Mouse (Mus musculus) forebrain, embryonic 13.5 days (tissue): Measurements from ENCODE around the gene Tekt1. TPM values are rescaled to one million over a fixed set of nuclear protein-coding genes. Genes with fewer than 3 reads are reported as not detected.

Experiments used
- ATAC-seq: fragments of 200-750 bp; cut with Nextera tagmentation; 2 replicates; pipeline ENCODE4 v1.8.0; 2017
- H3K27ac ChIP-seq: fragments of 300-500 bp; sonication (generic); 2 replicates; pipeline ENCODE4 v1.5.1; 2015; ENCODE audit warnings: inconsistent platforms, mild to moderate bottlenecking, moderate library complexity
- H3K27me3 ChIP-seq: fragments of 300-500 bp; sonication (generic); 2 replicates; pipeline ENCODE4 v1.6.1; 2015; ENCODE audit warnings: mild to moderate bottlenecking, inconsistent platforms
- H3K36me3 ChIP-seq: fragments of 300-500 bp; sonication (generic); 2 replicates; pipeline ENCODE4 v1.6.1; 2015; ENCODE audit warnings: mild to moderate bottlenecking, inconsistent platforms; ENCODE audit not compliant: poor library complexity, severe bottlenecking
- H3K4me1 ChIP-seq: fragments of 300-500 bp; sonication (generic); 2 replicates; pipeline ENCODE4 v1.6.1; 2015; ENCODE audit warnings: inconsistent platforms
- H3K4me2 ChIP-seq: fragments of 300-500 bp; sonication (generic); 2 replicates; pipeline ENCODE4 v1.6.1; 2015; ENCODE audit warnings: inconsistent platforms, mild to moderate bottlenecking, moderate library complexity
- H3K4me3 ChIP-seq: fragments of 300-500 bp; sonication (generic); 2 replicates; pipeline ENCODE4 v1.5.1; 2015; ENCODE audit warnings: mild to moderate bottlenecking, inconsistent platforms
- H3K9ac ChIP-seq: fragments of 300-500 bp; sonication (generic); 2 replicates; pipeline ENCODE4 v1.6.1; 2015; ENCODE audit warnings: mild to moderate bottlenecking, inconsistent platforms
- H3K9me3 ChIP-seq: fragments of 300-500 bp; sonication (generic); replicated peaks from 2 replicates; pipeline ENCODE4 v1.6.1; 2016; ENCODE audit warnings: inconsistent platforms
- WGBS: fragments of 180-500 bp; shearing (Covaris S2); methylation state at CpG from one replicate; pipeline ENCODE4 v1.1.7; 2015; 5-methylcytosine and 5-hydroxymethylcytosine counted together
- polyA plus RNA-seq: library from polyadenylated mRNA; unstranded; fragments of >200 nt; fragmentation: Nextera tagmentation; extraction: Ambion mirVana; gene quantifications from 2 replicates; pipeline ENCODE4 v1.2.1, GENCODE M21; 2015

Gene Tekt1
- 6.4 and 9.1 TPM in 2 replicates for polyA plus RNA-seq

DNA sequence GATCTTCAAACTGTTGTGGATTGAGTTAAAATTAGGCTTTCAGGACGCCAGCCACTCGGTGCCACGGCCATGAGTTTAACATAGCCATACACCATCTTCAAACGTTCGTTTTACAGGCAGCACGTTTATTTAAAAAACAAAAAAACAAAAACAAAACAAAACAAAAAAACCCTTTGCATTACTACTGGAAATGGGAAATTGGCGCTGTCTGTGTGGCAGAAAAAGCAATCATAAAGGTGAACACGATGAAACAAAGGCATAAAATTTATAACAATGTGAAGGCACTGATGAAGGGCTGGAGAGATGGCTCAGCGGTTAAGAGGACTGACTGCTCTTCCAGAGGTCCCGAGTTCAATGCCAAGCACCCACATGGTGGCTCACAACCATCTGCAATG lies at the start of gene Tekt1:
Tekt1 (minus strand) TSS at position 96 of the 395 bp plus-strand sequence.
- H3K27me3 ChIP-seq: no peaks in the 10 kb centered on the region
- H3K9ac ChIP-seq: peak within 1 kb of the TSS; percentile 63
- 31% methylated on average over 10 of the region's 10 CpGs for WGBS
- H3K27ac ChIP-seq: no peak within 1 kb of the TSS; the same call in 1 of the 2 replicates
- no peak for ATAC-seq
- H3K9me3 ChIP-seq: no peaks in the 10 kb centered on the region
- peaks cover 11% of the 10 kb centered on the region for H3K4me1 ChIP-seq
- H3K4me2 ChIP-seq: peak within 1 kb of the TSS; percentile 83
- peak within 1 kb of the TSS; percentile 47 for H3K4me3 ChIP-seq
- no peaks in the 10 kb centered on the region for H3K36me3 ChIP-seq

DNA sequence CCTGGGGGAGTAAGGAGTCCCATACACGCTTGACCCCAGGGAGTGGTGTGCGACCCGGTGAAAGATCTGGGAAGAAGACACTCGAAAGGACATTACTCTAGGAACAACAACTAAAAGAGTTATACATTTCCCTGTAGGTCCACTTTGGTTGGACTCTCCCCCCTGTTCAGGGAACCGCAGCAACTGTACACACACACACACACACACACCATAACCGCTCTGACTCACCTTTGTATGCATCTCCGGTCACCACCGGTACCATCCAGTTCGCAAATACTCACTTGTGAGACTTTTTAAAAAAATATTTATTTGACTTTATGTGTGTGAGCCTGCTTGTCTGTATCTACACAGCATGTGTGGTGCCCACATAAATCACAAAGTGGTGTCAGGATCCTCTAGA lies 49.7 kb upstream of the Tekt1 start:
- Histone ChIP-seq H3K27me3 (peaks cover 35% of the 10 kb centered on the region), H3K9ac (peak overlapping the region; percentile 68)
- WGBS: 31% methylated on average over 9 of the region's 9 CpGs

DNA sequence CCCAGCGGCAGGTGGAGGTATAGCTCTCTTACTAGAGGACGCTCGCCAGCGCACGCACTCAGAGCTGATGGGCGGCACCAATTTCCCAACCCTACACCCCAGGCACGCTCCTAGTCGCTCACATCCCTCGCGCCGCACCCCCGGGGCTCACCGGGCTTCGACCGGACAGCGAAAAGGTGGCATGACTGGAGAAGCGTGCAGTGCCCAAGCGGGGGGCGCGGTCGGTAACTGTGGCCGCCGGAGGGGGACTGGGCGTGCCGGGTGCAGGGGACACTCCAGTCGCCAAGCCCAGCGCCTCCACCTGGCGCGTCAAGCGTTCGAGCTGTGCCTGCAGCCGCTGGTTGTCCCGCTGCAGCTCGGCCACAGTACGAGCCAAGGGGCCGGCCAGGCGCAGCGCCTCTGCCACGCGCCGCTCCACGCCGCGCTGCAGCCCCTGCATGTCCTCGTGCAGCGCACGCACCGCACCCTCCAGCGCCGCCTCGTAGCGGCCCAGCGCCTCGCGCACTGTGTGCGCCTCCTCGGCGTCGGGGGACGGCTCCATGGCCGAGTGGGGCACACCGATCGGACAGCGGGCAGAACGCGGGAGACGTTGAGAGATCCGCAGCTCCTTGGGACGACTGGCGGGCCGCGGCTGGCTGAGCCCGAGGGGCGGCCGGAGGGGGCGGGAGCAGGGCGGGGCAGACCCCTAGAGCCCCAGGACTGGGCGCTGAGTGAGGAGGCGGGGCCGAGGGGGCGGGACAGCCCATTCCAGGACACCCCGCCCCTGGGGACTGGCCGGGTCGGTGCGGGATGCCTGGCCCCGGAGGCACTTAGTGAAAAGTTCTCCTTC lies 49.1 kb upstream of the Tekt1 start, which contains the start of gene Smtnl2:
Smtnl2 (minus strand) TSS at position 621 of the 829 bp plus-strand sequence.
- WGBS: under 1% methylated on average over 83 of the region's 86 CpGs
- peak; percentile 91 for ATAC-seq

More for the DNA sequence above, 49.7 kb upstream of the Tekt1 start:
- Histone ChIP-seq H3K27ac (no peak overlapping the region), H3K4me2 (peak overlapping the region; percentile 99), H3K4me1 (peaks cover 15% of the 10 kb centered on the region), H3K4me3 (peak overlapping the region; percentile 58), H3K36me3 (no peaks in the 10 kb centered on the region), H3K9me3 (no peaks in the 10 kb centered on the region)
- no peak for ATAC-seq

DNA sequence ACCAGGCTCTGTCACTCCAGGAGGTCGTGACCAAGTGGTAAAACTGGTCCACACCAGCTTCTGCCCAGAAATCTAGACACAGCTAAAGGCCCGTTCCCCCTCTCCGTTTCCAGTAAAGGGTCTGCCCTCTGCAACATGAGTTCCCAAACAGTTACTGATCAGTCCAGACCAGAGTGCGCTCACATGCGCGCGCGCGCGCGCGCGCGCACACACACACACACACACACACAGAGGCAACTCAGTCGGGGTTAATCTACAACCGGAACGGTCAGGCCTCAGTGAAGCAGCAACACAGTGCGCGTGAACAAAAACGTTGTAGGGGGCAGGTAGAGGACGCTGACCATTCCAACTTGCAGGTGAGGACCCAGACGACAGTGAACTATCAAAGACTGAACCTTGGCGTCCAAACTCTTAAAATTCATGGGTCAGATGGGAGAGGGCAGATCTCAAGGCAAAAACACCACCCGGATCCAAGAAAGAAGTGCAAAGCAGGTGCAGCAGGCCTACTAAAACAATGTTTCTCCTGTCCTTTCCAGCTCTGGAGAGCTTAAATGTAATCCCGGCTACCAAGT lies 48.4 kb upstream of the Tekt1 start:
- Histone ChIP-seq H3K4me2 (peak overlapping the region; percentile 99), H3K9ac (peak overlapping the region; percentile 68; the same call in 1 of the 2 replicates), H3K27ac (no peak overlapping the region), H3K4me3 (peak overlapping the region; percentile 58), H3K9me3 (no peaks in the 10 kb centered on the region), H3K36me3 (no peaks in the 10 kb centered on the region), H3K27me3 (peaks cover 35% of the 10 kb centered on the region), H3K4me1 (peaks cover 15% of the 10 kb centered on the region)
- no peak for ATAC-seq
- WGBS: 0% methylated on average over 25 of the region's 25 CpGs

More for the DNA sequence above, 49.1 kb upstream of the Tekt1 start, which contains the start of gene Smtnl2:
- H3K27me3 ChIP-seq: peaks cover 35% of the 10 kb centered on the region
- H3K4me1 ChIP-seq: peaks cover 15% of the 10 kb centered on the region
- H3K4me3 ChIP-seq: peak within 1 kb of the TSS; percentile 58
- peak within 1 kb of the TSS; percentile 99 for H3K4me2 ChIP-seq
- H3K9me3 ChIP-seq: no peaks in the 10 kb centered on the region
- H3K36me3 ChIP-seq: no peaks in the 10 kb centered on the region
- H3K27ac ChIP-seq: no peak within 1 kb of the TSS
- H3K9ac ChIP-seq: peak within 1 kb of the TSS; percentile 68

- no peak overlapping the region for H3K4me2 ChIP-seq
- ATAC-seq: no peak
- H3K9me3 ChIP-seq: no peaks in the 10 kb centered on the region
- peaks cover 15% of the 10 kb centered on the region for H3K4me1 ChIP-seq
- WGBS: 80% methylated on average over 12 of the region's 12 CpGs
- H3K4me3 ChIP-seq: no peak overlapping the region
- no peak overlapping the region for H3K9ac ChIP-seq
- H3K27ac ChIP-seq: no peak overlapping the region
- H3K36me3 ChIP-seq: no peaks in the 10 kb centered on the region
- peaks cover 38% of the 10 kb centered on the region for H3K27me3 ChIP-seq
These were observed 47.6 kb upstream of the Tekt1 start for GRCm38 (mm10) chr11:72409649-72410385.

DNA sequence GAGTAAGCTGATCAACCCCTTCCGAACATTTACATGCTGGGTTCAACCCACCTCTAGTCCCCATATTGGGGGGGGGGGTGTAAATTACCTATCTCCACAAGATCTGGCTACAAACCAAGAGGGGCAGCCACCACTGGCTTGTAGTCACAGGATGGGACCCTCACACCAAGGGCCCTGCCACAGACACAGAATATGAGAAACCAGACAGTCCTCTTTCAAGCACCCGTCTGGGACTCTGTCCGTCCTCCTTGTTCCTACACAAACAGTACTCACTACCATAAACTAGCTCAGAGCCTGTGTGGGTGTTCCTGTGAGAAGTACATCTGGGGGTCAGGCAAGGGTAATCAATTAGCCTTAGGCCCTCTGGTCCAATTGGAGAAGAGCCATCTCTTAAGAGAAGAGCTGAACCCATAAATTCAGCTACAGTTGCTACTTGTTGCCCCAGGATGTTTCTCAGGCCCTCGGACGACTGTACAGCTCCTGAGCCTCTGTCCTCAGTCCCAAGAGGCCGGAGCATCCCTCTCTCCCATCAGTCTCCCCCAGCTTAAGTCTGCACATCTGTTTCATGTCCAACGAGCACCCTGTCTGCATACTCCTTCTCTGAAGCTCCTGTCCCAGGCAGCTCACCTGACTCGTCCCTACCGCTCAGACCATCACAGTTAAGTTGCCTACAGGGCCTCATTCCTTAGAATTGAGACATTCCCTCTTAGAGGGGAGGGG lies 46.4 kb upstream of the Tekt1 start:
- peaks cover 39% of the 10 kb centered on the region for H3K27me3 ChIP-seq
- no peak for ATAC-seq
- no peak overlapping the region for H3K27ac ChIP-seq
- H3K4me2 ChIP-seq: no peak overlapping the region
- H3K9me3 ChIP-seq: no peaks in the 10 kb centered on the region
- no peak overlapping the region for H3K9ac ChIP-seq
- H3K4me3 ChIP-seq: no peak overlapping the region
- no peaks in the 10 kb centered on the region for H3K36me3 ChIP-seq
- H3K4me1 ChIP-seq: peaks cover 15% of the 10 kb centered on the region
- 68% methylated on average over 9 of the region's 9 CpGs for WGBS

- H3K27ac ChIP-seq: no peak overlapping the region
- no peak for ATAC-seq
- H3K9me3 ChIP-seq: no peaks in the 10 kb centered on the region
- H3K4me3 ChIP-seq: no peak overlapping the region
- H3K9ac ChIP-seq: no peak overlapping the region
- H3K4me1 ChIP-seq: peaks cover 15% of the 10 kb centered on the region
- no peaks in the 10 kb centered on the region for H3K36me3 ChIP-seq
- 23% methylated on average over 7 of the region's 7 CpGs for WGBS
- H3K27me3 ChIP-seq: peaks cover 36% of the 10 kb centered on the region
- H3K4me2 ChIP-seq: no peak overlapping the region
These were observed 45.3 kb upstream of the Tekt1 start for GRCm38 (mm10) chr11:72407574-72407973.

GRCm38 (mm10) chr11:72407081-72407480 lies 44.8 kb upstream of the Tekt1 start:
- Histone ChIP-seq H3K9ac (no peak overlapping the region), H3K4me1 (peaks cover 15% of the 10 kb centered on the region), H3K36me3 (no peaks in the 10 kb centered on the region), H3K4me3 (no peak overlapping the region), H3K27me3 (peaks cover 36% of the 10 kb centered on the region), H3K27ac (no peak overlapping the region), H3K4me2 (no peak overlapping the region), H3K9me3 (no peaks in the 10 kb centered on the region)
- ATAC-seq: no peak
- whole genome bisulfite sequencing: 20% methylated on average over 3 of the region's 3 CpGs

DNA sequence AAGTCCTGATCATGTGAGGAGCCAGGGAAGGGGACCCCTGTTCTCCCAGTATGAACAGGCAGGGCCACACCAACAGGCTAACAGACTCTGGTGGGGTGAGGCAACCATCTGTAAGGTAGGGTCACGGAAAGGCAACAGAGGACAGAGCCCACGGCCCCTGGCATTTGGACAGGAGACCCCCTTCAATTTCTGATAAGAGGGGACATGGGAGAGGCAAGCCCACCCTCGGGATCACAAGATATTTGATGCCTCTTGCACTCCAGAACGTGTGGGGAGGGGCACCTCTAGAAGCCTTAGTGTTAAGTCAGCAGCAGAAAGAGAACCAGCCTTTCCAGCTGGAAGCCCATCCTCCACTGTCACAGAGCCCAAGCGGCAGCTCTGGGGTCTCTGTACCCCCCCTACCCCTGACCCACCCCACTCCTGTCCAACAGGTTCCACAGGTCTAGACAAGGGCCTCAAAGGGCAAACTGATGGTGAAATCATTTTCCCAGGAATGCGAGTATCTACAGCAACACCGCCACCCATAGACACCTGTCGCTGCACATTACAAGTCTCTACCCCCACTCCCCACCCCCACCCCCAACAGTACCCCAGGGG lies 43.9 kb upstream of the Tekt1 start:
- Histone ChIP-seq H3K4me2 (no peak overlapping the region), H3K9me3 (no peaks in the 10 kb centered on the region), H3K4me3 (no peak overlapping the region), H3K27ac (no peak overlapping the region), H3K36me3 (no peaks in the 10 kb centered on the region), H3K9ac (no peak overlapping the region), H3K27me3 (peaks cover 27% of the 10 kb centered on the region), H3K4me1 (peaks cover 8% of the 10 kb centered on the region)
- 66% methylated on average over 8 of the region's 8 CpGs for WGBS
- ATAC-seq: no peak

- Histone ChIP-seq H3K9me3 (no peaks in the 10 kb centered on the region), H3K4me3 (no peak overlapping the region), H3K4me1 (peaks cover 2% of the 10 kb centered on the region), H3K9ac (no peak overlapping the region), H3K4me2 (no peak overlapping the region), H3K27ac (no peak overlapping the region), H3K27me3 (peaks cover 21% of the 10 kb centered on the region), H3K36me3 (no peaks in the 10 kb centered on the region)
- no peak for ATAC-seq
- 70% methylated on average over 4 of the region's 4 CpGs for WGBS
These were observed 43.3 kb upstream of the Tekt1 start for GRCm38 (mm10) chr11:72405532-72405931.

DNA sequence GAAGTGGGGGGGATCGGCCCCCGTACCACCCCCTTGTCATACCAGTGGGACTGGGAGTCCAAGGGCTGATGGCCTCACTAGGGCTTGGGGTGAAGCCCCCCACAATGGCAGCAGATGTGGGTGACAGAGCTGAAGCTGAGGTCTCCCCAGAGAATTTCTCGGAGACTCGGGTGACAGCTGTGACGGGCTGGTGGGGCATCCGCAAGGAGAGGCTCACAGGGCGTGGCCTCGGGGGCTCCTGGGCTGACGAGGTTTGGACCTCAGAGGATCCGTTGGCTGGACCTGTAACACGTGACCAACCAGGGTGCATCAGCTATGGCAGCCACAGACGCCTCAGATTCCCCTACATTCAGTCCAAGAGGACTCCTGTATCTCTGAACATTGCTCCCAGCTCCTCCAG lies 40.7 kb upstream of the Tekt1 start:
- no peak for ATAC-seq
- Histone ChIP-seq H3K9ac (no peak overlapping the region), H3K36me3 (no peaks in the 10 kb centered on the region), H3K27me3 (0 out of 2 replicates have a peak, but pooled peaks cover 5% of the 10 kb centered on the region), H3K27ac (no peak overlapping the region), H3K9me3 (no peaks in the 10 kb centered on the region), H3K4me2 (no peak overlapping the region), H3K4me3 (no peak overlapping the region), H3K4me1 (no peaks in the 10 kb centered on the region)
- 89% methylated on average over 12 of the region's 12 CpGs for WGBS
